Mouse (Mus musculus) small intestine, adult 2 months (tissue): Measurements from ENCODE around the gene Dlx4.

Experiments used
- CTCF ChIP-seq: fragments of 200-500 bp; IDR thresholded peaks from 2 replicates; pipeline ENCODE4 v1.5.1; 2012; ENCODE audit warnings: low read depth, mild to moderate bottlenecking, control low read depth, inconsistent platforms, low read length, moderate library complexity, mixed read lengths; ENCODE audit not compliant: insufficient replicate concordance, insufficient read length; ENCODE audit errors: extremely low read depth
- POLR2A ChIP-seq: fragments of 200-500 bp; IDR thresholded peaks from 2 replicates; pipeline ENCODE4 v1.6.1; 2012; ENCODE audit warnings: low read depth, mild to moderate bottlenecking, control low read depth, inconsistent platforms, low read length, moderate library complexity

DNA sequence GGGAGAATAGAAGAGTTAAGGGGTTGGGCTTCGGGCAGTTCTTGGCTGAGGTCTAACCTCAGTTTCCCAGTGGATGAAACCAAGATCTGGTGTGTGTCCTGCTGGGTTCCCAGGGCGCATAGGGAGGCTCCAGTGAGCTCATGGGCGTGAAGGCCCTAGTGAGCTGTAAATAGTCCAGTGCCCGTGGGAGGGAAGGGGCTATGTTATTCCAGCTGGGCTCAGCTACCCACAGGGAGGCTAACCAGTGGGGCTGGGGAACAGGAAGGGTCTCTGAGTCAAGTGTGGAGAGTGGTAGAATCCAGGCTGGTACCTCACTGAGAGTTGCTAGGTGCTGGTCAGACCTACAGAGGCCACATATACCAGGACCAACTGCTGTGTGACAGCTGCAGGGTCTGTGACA, 15.6 kb upstream of the Dlx4 start:
- no peak for TF ChIP-seq CTCF
- TF ChIP-seq POLR2A = no peak
